Mouse (Mus musculus) lung, postnatal 36 days (tissue): ENCODE results near the gene Rpp40.

ENCODE experiments used
- DNase-seq: peaks from one replicate; pipeline ENCODE4 v3.0.0; 2022; ENCODE audit warnings: mixed read lengths

The Rpp40 gene

GRCm38 (mm10) chr13:35848694-35849093, 57.5 kb downstream of the Rpp40 start:
- DNase-seq: peak; percentile 47

GRCm38 (mm10) chr13:35845306-35845705, 60.9 kb downstream of the Rpp40 start:
- no peak for DNase-seq
